Mouse (Mus musculus) right cerebral cortex, adult 18-20 months (tissue): ENCODE data around the gene Rex1bd.
A peak's percentile ranks its signal among the peaks of the same experiment; 100 is the strongest.

ENCODE experiments used
- DNase-seq: peaks from one replicate; pipeline ENCODE4 v3.0.0; 2022; ENCODE audit warnings: mixed read lengths

Rex1bd gene

DNA sequence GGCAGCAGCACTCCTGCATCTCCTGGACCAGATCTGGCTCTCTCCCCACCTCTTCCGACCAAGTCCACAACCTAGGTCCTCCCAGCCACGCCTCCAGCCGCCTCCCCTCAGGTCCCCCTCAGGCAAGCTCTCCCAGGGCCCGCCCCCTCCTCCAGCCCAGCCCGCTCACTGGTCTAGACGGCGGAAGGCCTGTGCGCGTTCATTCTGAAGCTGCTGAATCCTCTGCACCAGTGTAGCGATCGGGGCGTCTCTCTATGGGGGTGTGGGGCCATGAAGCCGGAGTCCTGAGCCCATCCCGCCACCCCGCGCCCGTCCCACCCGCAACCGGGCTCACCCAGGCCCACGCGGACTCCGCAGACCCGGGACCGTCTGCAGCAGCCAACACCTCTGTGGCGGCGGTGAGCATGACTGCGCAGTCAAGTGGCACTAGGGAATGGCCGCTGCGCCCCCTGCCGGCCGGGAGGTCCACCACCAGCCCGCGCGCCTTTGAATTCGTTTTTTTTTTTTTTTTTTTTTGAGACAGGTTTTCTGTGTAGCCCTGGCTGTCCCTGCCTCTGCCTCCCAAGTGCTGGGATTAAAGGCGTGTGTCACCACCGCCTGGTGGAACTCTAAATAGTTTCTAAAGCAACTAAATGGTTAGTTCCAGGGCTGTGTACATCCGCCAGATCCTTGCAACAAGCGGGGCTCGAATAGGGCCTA, at the start of gene Rex1bd:
TSS of gene Rex1bd (minus strand) at position 425 of the 699 bp plus-strand sequence.
- DNase-seq, result peak; percentile 93

DNA sequence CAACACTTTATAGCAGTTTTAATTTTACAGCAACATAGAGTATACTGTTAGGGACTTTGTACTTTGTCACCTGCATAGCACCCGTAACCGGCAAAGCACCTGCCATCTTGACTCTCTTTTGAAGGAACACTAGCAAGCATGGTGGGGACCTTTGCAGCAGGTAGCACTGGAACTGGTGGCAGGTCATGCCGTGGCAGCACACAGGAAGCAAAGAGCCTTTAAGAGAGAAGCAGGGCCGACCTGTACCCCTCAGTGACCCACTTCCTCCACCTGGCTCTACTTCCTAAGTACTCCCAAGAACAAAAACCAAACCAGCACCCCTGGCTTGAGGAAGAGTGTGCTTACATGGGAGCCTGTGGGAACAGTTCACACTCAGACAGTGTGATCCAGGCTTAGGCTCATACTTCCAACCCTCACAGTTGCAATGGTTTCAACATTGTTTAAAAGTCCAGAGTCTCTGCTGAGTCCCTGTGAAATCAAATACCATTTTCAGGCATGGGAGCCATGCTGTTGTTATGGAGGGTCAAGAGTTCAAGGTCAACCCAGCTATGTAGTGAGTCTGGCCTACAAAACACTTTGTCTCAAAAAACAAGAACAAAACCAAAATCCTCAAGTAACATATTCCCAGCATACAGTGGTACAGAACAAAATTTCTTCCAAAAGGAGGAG, 48.7 kb upstream of the Rex1bd start:
- DNase-seq, result no peak

DNA sequence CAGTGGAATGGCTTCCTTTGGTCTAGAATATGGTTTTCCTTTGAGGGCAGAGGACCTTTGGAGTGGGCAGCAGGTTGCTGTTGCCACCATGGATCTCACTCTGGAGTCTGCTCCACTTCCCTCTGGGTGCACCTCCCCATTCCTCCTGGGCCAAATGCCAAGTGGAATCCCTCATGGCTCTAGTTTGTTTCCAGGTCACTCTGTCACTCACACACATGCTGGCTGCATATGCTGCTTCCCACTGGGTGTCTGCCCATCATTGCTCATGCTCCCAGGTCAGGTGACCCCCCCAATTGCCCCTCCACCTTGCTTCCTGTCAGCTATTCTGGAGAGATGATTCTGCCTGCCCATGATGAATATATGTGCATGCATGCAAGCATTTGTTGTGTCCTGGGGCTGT, 47.2 kb upstream of the Rex1bd start:
- no peak for DNase-seq

DNA sequence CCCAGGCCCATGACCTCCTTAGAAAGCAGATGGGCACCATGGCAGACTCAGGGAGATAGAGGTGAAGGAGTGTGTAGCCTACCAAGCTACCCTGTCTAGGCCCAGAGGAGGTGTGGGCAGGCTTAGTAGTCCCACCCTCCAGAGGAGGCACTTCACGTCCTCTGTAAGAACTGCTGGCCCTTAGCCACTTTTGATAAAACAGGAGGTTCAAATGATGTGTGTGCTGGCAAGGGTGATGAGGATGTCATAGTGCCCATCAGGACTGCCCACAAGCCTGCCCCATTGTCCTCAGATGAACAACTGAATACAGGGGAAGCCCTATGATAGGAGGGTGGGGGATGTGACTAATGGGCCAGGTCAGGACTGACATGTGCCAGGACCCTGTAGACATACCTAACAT, 46.3 kb upstream of the Rex1bd start:
- DNase-seq, result no peak

DNA sequence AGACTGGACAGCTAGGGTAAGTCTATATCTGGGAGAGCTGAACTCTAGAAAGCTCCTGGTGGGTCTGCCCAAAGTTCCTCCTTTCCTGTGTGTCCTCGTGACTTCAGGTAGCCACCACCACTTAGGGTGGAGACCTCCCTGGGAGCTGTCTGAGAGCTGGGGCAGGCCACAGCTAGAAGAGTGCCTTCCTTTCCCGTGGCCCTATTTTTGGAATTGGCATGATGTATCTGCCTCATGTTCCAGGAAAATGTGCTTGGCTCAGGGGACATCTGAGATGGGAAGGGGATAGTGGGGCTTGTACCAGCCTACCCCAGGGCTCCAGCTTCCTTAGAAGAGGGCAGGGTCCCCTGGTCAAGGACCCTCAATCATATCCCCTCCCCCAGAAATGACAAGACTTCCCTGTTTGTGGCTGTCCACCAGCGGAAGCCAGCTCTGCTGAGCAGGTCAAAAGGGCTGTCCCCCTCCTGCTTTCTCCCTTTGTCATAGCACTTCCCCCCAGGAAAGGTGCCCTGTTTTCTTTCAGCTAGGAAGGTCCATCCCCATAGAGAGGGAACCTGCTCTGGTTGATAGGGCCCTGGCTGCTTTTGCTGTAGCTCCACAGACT, 45.1 kb upstream of the Rex1bd start:
- DNase-seq, result no peak

DNA sequence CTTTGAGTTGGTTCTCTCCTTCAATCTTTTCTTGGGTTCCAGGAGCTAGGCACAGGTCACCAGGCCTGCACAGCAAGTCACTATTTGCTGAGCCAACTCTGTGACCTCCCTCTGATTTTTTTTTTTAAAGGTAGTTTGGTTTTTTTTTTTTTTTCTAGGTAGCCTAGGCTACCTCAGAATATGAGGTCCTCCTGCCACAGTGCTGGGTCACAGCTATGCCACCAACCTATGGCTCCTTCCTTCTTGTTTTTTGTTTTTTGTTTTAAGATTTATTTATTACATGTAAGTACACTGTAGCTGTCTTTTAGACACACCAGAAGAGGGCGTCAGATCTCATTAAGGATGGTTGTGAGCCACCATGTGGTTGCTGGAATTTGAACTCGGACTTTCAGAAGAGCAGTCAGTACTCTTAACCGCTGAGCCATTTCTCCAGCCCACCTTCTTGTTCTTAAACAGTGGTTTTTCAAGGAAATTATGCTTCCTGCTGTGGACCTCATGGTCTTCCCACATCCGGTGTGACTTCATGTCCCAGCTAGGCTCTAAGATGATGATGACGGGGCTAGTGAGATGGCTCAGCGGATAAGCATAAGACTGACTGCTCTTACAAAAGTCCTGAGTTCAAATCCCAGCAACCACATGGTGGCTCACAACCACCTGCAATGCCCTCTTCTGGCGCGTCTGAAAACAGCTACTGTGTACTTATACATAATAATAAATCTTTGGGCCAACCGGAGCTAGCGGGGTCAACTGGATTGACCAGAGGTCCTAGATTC, 43.0 kb upstream of the Rex1bd start:
- no peak for DNase-seq

DNA sequence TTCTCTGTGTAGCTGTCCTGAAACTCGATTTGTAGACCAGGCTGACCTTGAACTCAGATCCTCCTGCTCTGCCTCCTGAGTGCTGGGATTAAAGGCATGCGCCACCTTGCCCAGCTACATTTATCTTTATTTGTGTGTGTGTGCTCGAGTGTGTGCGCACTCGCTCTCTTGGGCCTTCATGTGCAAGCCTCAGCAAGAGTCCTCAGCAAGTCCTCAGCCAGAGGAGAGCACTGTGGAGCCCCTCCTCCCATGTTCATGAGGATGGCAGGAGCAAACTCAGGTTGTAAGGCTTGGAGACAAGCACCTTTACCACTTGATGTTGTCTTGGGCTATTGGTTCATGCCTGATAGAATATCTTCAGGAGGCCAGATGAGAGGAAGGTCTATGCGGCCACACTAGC, 41.2 kb upstream of the Rex1bd start:
- no peak for DNase-seq

DNA sequence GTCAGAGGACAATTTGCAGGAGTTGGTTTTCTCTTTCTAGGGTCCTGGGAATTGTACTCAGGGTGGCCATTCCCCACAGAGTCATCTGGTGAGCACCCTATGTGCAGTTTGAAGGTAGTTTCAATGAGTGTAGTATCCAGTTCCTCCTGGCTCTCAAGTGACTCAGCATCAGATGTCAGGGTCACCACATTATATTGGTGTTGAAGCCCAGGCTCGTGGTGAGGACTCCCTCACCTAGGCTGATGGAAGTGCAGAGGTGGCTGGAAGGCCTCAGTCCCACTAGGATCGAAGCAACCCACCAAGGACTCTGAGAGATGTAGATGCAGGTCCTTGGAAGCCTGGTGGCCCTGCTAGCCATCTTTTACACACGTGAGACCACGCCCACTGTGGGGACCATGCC, 39.9 kb upstream of the Rex1bd start:
- no peak for DNase-seq

DNA sequence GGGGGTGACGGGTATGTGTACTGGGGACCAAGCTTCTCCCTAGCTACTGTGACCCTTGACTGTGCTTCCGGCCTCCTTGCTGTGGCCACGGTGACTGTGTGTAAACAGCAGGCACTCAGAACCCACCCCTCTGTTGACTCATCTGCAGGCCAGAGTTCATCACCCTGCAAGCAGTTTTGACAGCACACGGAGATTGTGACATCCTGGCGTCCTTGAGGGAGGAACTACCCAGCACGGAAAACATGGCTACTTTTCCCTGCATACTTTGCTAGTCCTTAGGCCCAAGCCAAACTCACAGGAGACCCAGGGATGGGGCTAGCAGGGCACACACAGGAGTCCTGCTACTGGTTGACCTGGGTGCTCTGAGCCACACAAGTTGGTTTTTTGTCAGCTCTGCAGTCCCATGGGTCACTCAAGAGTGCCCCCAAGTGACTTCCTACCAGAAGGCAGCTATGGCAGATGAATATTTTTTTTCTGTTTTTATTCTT, 37.7 kb upstream of the Rex1bd start:
- DNase-seq, result no peak

DNA sequence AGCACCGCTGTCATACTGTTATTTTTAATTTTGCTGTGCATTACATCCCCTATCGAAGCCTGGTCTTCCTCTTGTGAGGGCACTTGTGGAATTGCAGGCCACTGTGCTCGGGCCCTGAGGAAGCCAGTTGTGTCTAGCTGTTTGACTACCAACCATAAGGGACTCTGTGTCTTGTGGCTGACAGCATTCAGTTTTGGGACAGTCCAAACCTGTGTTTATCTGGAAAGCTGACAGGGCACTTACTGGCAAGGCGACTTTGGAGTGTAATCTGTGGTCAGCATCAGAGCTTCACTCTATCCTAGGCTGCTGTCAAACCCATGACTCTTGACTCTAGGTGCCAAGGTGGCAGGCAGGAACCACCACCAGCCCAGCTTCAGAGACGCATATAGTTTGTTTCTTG, 34.5 kb upstream of the Rex1bd start:
- DNase-seq, result no peak

DNA sequence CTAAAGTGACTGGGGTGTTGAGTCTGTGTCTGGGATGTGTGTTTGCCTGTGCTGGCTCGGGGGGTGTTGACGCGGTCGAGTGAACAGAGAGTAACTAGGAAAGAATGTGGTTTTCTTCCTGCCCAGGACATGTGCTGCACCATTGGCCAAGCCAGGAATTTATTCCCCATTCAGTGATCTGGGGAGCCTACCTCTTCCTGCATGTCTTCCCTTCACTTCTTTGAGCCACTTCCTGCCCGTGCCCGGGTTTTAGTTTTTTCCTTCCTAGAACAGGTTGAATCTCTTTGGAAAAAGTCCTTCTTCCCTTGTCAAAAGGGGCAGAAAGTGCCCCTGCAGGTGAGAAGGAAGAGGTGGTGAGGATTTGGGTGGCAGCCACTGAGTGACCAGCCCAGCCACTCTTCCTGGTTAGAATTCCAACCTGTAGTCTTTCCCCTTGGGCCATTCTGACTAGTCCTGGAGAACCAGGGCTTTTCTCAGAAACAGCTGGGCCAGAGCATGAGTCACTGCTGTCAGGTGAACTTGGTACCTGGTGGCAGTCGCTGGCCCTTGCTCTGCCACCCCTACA, 34.0 kb upstream of the Rex1bd start:
- DNase-seq, result no peak

DNA sequence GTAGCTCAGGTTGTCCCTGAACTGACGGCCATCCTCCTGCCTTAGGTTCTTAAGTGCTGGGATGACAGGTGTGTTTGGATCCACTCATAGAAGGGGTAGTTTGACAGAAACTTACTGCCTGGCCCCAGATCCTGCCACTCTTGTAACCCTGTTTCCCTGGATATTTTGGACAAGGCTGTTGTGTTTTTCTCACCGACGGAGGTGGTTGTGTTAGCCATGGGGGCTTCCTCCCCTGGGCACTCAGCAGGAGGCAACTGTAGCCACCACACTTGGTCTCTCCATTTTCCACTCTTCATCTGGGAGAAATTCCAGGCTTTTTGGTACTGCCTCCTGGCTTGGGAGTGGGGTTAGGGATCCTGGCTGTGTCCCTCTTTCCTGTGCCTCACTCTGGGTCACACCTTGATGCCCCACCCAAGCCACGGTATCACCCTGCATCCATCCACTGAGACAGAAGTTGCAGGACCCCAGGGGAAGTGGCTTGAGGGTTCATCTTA, 33.5 kb upstream of the Rex1bd start:
- DNase-seq, result no peak

DNA sequence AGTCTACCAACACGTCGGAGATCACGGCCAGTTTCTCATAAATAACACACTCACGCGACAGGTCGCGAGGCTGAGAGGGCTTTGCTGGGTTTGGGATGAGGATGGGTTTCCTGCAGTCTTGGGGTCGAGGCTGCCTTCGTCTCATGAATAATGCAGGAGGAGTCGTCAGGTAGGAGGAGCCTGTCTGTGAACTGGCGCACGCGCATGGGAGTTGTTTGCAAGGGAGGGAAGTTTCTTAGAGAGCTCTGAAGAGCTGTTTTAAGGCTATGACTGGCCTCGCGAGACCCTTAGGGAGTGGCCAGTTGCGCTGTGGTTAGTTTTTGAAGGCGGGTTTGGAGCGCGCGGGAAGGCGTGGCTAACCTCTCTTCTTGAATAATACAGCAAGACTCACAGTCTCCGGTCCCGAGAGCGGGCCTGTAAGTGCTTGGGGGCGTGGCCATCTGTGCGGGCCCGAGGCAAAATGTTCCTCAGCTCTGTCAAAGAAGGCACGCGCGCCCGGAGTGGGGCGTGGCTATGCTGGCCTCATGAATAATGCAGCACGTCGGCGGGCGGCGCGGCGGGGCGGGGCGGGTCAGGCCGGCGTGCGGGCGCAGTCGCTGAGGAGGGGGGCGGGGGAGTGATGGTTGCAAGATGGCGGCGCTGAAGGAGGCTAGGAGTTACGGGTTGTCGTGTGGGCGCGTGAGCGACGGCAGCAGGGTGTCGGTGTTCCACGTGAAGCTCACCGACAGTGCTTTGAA, 32.7 kb upstream of the Rex1bd start, which contains the start of gene Ell:
TSS of gene Ell (plus strand) at position 381 of the 737 bp plus-strand sequence.
- DNase-seq, result peak; percentile 99

DNA sequence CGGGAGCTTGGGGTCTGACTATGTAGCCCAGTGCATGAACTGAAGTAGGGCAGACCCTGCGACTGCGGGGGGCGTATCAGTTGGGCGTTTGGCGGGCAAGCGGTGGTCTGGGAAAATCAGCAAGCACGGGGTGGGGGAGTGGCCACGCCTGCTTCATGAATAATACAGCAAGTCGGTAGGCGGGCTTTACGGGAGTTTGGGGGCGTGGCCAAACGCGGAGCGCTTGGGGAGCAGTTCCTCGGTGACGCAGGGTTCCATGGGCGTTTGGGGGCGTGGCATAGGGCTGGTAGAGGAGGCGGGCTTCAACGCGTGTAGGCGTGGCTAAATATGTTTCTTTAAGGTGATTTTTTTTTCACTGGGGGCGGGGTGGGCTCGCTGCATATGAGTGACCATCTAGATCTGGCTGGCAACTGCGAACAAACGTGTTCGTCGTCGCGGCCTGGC, 32.1 kb upstream of the Rex1bd start:
- DNase-seq, result peak; percentile 99

DNA sequence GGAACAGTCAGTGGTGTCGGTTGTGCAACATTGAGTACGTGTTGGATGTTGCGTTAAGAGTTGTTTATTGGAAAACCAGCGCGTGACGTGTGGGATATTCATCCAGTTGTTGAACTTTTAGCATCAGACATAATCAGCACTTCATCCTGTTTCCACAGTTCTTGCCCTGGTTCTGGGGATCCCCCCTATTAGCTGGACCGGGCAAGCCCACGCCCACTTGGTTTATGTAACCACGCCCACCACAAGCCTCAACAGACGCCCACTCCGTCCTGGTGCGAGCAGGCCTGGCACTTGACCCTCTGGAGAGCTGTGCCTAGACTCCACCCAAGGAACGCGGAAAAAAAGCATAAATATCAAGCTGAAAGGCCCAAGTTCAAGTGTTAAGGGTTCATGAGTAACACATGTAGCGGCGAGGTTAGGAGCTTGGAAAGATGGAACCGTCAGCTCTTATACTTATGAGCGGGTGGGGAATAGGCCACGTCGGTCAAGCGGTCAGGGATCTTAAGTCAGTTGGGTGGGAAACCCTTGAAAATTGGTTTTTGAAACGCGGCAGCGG, 31.6 kb upstream of the Rex1bd start:
- no peak for DNase-seq

DNA sequence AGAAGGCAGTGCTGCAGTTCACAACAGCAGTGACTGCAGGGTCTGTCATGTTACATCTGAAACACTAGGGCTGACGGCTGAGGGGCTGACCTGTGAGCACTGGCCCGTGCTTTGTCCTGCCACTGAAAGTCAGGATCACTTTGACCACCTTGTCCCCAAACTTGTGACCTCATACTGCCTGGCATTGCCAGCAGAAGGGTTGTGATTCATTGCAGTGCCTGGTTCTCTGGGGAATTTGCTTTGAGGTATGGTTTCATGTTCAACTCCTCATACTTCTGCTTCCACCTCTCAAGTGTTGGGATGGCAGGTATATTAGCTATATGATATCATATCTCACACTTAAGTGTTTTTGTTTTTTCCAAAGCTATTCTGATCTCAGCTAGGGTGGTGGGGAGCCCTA, 29.1 kb upstream of the Rex1bd start:
- DNase-seq, result no peak

DNA sequence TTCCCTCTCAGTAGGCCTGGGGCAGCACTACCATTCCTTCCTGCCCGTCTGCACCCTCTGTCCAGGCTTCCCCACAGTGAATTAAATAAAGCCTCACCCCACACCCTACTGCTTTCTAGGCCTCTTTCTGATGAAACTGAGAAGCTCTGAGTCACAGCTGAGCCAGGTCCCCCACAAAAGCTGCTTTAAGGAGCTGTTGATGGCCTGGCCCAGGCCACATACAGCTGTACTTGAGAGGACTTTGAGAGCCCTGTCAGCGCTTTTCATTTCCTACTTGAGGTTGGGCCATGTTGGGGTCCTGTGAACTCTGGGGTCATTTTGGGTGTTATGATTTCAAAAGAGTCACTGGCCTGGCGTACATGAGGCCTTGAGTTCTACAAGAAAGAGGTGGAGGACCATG, 28.7 kb upstream of the Rex1bd start:
- no peak for DNase-seq

DNA sequence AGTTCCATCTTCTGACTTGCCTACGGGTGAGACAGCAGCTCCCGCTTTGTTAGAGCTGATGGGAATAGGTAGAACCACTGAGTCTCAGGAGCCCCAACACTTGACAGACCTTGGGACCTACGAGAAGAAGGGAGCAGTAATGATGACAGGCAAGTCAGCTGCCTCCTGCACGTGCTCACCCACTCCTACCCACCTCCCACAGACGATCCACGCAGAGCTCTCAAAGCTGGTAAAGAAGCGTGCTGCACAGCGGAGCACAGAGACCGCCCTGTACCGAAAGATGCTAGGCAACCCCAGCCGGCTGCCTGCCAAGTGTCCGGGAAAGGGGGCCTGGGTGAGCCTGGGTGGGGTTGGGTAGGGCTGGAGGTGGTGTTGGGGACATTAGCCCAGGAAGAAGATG, 27.7 kb upstream of the Rex1bd start:
- peak; percentile 59 for DNase-seq

DNA sequence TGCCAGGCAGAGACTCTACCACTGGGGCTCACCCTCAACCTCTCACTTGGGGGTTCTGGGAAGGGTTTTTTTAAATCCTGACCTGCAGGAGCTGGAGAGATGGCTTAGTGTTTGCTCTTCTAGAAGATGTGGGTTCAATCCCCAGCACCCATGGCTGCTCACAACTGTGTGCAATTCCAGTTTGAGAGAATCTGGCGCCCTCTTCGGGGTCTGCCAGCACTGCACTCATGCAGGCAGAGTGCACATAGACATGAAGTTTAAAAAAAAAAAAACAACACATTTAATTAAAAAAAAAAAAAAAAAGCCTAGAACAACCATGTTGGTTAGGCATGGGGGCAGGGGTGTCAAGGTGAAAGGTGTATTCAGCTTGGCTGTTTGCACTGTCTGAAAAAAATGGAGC, 23.8 kb upstream of the Rex1bd start:
- no peak for DNase-seq

DNA sequence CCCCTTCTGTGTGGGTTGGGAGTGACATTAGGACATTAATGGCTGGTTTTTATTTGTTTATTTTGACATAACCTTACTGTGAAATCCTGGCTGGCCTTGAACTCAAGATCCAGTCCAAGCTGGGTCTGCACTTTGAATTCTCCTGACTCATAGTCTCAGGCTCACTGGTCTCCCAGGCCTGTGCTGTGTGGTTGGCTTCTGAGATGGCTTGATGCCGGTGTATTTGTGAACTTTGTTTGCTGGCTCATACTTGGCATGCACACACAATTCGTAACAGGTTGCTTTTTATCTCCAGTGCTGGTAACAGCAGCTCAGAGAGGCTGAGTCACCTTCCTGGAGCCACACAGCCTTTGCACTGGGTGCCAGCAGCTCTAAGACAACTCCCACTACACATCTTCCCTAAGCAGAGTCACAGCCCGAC, 23.2 kb upstream of the Rex1bd start:
- no peak for DNase-seq

DNA sequence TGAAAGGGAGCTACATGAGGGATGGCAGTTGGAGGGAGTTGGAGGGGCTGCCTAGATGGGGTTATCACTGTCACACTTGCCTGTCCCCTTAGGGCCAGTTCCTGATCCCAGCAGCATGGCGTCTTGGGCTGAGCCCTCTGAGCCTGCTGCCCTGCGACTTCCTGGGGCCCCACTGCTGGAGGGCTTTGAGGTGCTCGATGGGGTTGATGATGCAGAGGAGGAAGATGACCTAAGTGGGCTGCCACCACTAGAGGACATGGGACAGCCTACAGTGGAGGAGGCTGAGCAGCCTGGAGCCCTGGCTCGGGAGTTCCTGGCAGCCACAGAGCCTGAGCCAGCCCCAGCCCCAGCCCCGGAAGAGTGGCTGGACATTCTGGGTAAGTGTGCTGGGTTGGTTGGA, 22.7 kb upstream of the Rex1bd start:
- no peak for DNase-seq
